Mouse (Mus musculus) gastrocnemius, adult 8-10 months (tissue): ENCODE results near the gene Gm9844. TPM values are rescaled to one million over a fixed set of nuclear protein-coding genes. Genes with fewer than 3 reads are reported as not detected.
A peak's percentile ranks its signal among the peaks of the same experiment; 100 is the strongest.
"Not testable (repeated sequence)": the region's sequence is repeated elsewhere in the genome, so short reads cannot be mapped to it uniquely, and the experiment has no call there.

Experiments used
- DNase-seq, 2 experiments: peaks; one replicate each; pipeline ENCODE4 v3.0.0; 2022; ENCODE audit warnings: low spot score in 2 of 2
- total RNA-seq, 4 experiments: library from RNA; stranded (reverse); gene quantifications; 2 replicates each; pipeline ENCODE4 v1.2.4; 2022

Gene Gm9844
- total RNA-seq, 4 experiments from 2014 or later, result not detected

DNA sequence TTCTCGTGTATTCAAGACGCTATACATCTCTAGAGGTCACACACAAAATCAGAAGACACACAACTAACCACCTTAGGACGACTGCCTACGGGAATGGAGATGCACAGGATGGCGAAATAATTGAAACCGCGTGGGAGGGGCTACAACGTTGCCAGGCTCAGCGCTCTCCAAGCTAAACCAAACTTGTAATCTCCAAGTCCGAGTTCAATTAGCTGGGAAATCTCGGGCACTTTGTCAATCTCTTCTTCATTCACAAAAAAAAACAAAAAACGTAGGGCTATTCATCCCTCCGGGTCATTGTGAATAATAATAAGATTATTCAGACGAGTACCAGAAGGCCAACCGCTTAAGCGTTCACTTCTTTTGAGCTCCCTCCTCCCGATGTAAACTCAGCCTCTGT, 7.1 kb downstream of the Gm9844 start:
- no peak for DNase-seq

DNA sequence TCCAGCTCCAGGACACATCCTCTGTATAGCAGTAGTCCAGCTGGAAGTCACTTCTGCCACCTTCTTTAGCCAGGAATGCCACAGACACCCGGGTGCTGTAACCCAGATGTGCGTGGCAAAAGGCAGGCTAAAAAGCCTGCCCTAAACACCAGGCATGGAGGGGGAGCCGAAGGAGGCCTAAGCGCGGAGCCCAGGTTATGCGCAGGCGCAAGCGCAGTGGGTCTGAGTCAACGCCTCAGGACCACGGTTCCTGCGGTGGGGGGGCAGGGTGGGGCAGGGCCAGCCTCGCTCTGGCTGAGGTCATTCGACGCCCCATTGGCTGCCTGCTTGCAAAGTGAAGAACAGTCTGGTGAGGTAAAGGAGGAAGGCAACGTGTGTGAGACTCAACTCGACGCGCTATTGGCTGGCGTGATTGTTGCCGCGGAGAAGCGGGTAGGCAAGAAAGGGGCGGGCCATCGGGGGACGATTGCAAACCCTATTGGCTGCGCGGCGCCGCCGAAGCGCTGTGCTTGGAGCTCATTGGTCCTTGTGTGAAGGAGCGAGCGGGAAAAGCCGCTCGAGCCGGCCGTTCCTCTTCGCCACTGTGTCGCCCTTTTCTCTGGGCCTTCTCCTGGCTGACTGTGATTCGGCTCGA, 7.6 kb downstream of the Gm9844 start, which contains the start of the genes Lypd4 and Dmrtc2:
Gene Lypd4 (minus strand): TSS at position 410 of the 634 bp plus-strand sequence.
Gene Dmrtc2 (plus strand): TSS at position 526 of the 634 bp plus-strand sequence.
- DNase-seq, result no peak

DNA sequence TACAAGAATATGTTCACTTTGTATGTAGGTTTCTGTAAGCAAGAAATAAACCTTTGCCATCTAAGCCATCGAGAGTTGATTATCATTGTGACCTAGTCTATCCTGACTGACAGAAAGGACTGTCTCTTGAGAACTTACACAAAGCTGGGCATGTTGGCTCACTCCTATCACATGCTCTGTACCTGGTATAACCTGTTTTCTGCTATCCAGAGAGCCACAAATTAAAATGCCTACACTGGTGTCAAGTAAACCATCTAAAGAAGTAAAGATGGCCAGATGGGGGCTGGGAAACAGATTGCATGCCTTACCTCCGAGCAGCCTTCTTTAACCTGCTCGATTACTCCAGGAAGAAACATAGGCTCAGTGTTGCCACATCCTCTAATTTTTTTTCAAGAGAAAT, 15.6 kb downstream of the Gm9844 start:
- no peak for DNase-seq

DNA sequence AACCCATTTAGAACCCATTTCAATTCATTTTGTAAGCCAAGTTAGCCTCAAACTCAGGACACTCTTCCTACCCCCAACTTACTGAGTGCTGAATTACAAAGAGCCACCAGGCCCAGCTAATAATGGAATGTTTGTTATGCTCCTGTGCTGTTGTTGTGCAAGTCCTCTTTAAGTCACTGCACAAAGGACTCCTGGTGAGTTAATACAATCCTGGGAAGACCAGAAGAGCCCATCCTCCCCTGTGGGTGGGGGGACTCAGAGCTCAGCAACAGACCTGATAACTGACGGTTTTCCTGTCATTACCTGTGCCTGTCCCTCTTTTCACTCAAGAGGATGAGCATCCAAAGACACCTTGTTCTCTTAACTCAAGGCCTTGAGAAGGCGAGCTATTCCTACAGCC, 17.6 kb downstream of the Gm9844 start:
- DNase-seq, result no peak

DNA sequence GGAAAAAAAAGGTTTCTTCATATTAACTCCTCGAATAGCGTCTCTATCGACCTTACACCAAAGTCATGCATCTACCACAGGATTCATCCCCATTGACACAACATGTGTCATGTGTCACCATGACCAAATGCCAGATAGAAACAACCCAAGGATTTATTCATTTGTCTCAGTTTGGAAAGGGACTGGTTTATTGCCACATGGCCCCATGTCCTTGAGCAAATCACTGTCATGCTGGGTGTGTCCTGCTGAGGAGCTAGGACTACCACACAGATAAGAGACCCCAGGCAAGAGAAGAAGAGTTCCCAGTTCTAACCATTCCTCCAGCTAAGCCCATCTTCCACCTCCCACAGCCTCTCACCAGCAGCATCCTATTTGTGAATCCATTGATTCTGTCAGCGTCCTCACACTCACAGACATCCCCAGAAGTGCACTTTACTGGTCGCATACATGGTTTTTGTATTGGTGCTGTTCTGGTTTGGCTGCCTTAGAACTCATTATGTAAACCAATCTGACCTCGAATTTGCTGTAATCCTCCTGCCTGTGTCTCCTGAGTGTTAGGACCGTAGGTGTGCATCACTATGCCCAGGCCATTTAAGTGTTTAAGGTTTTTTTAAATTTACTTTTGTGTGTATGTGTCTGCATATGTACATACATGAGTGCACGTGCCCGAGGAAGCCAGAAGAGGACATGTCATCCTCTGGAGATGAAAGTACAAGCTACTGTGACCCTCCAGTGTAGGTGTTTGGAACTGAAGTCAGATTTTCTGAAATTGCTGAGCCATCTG, 20.6 kb downstream of the Gm9844 start:
- no peak for DNase-seq

DNA sequence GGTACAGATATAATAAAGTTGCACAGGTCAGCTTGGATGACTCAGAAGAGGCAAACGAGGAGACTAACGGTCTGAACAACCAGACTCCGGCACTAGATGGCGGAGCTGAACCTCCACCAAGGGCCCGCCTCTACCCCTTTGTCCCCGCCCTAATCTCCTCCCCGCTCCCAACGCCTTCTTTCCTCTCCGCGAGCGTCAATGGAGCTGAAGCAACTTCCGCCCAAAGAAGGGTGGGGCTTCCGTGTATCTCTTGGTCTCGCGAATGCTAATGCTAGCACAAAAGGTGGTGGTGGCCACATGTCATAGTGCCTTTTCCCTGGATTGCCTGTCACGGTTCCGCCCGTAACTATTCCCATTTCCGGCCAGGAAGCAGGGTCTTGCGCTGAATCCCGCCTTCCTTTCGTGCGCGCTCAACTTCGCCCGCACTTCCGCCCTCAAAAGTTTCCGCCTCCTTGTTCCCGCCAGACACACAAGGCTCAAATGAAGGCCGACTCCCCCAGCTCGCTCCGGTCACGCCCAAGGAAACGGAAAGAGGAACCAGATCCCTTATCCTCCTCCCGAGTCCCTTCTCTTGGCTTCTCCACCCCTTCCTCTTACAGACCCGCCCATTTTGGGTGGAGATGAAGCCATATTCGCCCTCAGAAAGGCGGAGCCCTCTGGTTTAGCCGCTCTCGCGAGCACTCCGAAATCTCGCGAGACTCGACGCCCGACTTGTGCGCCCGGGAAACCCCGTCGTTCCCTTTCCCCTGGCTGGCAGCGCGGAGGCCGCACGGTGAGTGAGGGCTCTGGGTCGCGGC, 22.1 kb downstream of the Gm9844 start, which contains the start of gene Rps19:
Gene Rps19 (plus strand): TSS at position 476 of the 797 bp plus-strand sequence.
- DNase-seq, result peak; percentile 98 to 99

DNA sequence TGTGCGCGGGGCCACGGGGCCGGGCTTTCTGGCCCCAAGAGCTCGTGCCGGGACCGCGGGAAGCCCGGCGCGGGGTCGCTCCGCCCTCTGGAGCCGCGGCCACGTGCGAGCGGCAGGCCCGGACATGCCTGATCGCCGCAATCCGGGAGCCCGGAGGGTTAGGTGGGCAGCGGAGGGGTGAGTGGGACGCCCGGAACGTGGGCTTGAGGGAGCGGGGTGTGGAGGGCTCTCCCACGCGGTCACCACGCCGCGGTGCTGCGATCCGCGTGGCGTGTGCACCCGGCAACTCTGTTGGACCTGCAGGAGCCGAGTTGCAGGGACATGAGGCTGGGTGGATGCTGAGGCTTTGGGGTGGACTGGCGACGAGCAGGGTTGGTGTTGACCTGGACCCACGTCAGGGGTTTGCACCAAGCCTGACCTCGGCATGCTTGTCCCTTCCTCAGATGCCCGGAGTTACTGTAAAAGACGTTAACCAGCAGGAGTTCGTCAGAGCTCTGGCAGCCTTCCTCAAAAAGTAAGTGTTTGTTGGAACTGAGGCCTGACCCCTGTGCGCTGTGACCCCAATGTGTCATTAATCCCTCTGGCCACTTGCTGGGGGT, 22.8 kb downstream of the Gm9844 start:
- no peak for DNase-seq

DNA sequence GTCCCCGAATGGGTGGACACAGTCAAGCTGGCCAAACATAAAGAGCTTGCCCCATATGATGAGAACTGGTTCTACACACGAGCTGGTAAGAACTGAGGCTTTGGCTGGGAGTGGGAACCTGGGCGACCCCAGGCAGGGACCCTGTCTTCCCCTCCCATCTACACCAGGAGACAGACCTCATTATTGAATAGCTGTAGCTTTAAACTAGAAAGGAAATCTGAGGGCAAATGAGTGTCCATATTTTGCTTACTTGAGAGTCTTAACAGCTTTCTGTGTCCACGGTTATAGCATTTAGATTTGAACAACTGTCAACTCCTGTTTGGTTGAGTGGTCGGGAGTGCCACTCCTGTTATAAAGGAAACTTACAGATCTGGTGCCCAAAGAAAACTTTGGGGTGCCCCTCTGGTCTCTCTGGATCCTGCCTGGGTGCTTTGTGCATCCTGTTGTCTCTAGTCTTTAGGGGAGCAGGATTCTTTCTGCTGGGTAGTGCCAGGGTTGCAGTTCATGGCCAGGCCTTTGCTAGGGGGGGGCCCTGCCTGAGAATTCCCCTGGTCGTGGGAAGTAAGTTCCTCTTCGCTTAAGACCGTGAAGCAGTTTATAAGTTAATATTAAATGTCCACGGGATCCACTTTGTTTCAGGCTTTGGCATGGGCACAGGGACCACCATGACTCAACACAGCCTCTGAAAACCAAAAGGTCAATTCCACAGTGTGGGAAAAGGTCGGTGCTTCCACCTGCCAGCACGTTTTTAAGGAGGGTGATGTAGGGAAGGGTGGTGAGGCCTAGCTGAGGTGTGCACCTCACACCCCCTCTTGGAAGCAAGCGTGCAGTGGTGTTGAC, 23.7 kb downstream of the Gm9844 start:
- no peak for DNase-seq

DNA sequence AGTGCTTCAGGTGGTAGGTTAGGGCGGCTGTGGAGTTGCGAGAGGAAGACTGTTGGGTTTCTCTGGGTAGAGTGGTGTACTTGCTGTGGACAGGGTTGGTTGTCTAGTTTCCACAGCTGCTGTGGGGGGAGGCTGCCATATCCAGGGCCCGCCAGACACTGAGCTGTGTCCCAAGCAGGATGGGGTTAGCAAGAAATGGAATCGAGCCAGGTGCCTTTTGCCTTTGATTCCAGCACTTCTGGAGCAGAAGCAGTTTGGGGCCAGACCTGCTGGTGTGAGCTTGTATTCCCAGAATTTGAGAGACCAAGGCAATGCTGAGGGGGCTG, 24.3 kb downstream of the Gm9844 start:
- no peak for DNase-seq

DNA sequence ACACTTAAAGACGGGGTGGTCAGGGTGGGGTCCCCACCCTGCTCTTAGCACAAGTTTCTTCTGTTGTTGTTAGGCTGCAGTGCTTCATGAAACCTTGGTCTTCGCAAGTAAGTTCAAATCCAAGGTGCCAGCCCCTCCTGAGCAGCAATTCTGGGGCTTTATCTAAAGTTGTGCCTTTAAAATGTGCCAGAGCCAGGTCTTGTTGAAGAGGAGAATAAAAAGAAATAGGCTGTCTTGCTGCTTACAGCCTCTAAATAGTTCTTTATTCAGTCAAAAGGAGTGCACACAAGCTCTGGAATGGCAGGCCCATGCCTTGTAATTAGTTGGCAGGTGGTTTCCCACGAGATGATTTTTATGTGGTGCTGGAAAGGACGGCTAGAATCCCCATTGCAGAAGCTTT, 25.1 kb downstream of the Gm9844 start:
- no peak for DNase-seq

DNA sequence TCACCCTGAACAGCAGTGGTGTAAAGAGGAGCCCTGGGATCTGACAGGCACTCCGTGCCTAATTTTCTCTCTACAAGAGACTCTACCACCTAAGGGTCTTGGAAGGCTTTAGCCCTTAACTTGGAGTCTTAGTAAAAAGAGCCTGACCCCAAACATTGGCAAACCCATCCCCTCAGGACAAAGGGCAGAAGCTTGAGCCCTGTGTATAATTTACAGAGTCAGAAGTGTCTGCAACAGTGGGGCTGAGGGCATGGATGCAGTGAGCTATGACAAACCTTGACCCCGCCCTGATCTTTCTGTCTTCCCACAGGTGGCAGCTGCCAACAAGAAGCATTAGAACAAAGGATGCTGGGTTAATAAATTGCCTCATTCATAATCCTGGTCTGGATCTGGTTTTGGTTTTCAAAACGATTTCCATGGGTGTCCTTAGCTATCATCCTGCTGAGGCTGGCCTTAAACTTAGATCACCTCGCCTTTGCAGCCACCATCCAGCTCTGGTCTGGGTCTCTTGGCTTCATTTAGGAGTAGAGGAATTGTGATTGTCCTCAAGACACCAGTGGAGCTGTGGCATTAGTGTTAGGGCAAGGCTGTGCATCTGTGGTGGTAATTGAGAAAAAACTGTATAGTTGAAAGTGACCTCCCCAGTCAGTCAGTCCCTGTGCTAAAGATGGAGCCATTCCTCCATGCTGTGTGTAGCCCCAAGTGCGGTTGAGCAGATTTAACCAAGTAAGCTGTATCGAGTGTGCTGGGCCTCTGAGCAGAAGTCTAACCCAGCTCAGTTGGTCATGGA, 27.6 kb downstream of the Gm9844 start:
- DNase-seq, result no peak

DNA sequence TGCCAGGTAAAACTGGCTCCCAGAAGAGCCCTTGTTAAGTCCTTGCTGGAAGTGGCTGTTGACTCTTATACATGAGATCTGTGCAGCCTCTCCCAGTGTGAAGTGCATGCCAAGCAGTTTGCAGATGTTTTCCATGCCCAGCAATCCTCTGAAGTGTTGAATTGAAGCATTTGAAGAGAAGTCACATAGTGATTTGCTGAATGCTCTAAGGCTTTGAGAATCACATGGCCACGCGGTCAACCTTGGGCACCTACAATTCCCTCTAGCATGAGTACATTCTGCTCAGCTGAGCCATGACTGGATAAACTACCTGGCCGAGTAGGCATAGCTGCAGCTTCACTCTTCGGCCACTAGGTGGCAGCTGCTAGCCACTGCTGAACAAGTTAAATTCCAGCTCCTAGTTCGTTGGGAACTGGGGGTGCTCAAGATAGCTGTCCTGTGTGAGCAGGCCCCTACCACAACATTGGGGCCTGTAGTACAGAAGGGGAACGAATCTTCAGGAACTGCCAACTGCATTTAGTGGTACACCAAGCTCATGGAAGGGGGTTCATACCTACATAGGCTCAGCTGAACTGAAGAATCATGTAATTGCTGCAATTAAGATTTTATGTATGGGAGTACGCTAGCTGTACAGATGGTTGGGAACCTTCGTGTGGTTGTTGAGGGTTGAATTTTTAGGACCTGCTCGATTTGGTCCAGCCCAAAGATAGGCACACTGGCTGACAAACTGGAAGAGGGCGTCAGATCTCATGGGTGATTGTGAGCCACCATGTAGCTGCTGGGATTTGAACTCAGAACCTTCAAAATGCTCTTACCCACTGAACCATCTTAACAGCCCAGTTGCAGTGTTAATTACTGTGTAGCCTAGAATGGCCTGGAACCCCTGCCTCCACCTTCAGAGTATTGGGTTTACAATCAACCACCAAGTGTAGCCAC, 28.5 kb downstream of the Gm9844 start:
- peak in 1 of 2 experiments; percentile 34 for DNase-seq

DNA sequence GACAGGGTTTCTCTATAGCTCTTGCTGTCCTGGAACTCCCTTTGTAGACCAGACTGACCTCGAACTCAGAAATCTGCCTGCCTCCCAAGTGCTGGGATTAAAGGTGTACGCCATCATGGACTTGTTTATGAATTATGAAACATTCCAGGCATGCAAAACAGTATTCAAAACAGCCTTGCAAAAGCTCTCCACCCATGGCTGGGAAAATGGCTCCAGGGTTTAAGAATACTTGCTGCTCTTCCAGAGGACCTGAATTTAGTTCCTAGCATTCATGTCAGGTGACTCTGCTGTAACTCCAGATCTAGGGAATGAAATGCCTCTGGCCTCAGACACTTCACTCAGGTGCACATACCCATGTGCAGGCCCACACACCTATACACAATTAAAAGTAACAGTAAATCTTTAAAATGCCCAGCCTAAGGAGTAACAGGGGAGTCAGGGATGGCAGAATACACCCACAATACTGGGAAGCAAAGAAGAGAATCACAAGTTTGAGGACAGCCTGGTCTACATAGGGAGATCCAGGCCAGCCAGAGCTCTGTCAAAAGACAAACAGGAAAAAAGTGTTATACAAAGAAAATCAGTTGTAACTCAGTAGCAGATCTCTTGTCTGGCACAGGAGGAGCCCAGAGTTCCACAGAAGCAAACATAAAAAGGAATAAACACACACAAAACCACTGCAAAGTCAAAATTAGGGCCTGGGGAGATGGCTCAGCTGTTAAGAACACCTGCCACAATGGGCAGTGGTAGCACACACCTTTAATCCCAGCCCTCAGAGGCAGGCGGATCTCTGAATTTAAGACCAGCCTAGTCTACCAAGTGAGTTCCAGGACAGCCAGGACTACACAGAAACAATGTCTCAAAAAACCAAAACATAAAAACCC, 29.5 kb downstream of the Gm9844 start:
- no peak for DNase-seq

DNA sequence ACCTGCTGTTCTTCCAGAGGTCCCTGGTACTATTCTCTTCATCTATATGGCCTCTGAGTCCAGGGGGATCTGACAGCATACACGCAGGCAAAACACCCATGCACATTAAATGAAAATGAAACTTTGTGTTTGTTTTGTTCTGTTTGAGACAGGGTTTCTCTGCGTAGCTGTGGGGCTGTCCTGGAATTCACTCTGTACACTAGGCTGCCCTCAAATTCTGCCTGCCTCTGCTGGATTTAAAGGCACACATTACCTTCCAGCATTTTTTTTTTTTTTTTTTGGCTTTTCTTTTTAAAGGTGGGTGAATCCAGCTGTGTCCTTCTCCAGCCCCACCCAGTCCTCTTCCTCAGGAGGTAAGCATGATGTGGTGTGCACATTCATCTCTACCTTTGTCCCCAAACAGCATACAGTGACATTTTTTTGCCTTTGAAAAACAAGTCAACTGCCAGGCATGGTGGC, 30.1 kb downstream of the Gm9844 start:
- DNase-seq, result no peak

DNA sequence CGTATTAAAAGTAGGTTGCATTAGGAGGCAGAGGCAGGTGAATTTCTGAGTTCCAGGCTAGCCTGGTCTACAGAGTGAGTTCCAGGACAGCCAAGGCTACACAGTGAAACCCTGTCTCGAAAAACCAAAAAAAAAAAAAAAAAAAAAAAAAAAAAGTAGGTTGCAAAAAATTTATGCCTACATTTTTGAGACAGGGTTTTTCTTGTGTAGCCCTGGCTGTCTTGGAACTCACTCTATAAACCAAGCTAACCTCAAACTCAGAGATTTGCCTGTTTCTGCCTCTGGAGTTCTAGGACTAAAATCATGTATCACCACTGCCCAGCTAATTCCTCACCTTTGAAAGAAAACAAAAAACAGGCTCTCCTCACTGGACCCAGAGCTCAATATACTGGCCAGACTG, 33.7 kb downstream of the Gm9844 start:
- not testable (repeated sequence) for DNase-seq

DNA sequence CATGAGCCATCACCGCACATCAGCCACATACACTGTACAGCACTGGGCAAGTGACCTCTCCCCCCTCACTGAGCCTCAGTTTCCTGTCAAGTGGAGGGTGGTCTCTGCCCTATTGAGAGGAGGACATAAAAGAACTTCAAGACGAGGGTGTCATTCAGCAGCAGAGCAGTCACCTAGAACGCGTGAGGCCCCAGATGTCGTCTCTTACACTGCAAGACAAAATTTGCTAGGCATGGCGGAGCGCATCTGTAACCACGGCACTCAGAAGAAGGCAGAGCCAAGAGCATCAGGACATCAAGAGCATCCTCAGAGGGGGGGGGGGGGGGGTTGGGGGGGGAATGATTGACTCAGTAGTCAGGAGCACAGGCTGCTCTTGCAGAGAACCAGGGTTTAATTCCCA, 34.3 kb downstream of the Gm9844 start:
- DNase-seq, result no peak

DNA sequence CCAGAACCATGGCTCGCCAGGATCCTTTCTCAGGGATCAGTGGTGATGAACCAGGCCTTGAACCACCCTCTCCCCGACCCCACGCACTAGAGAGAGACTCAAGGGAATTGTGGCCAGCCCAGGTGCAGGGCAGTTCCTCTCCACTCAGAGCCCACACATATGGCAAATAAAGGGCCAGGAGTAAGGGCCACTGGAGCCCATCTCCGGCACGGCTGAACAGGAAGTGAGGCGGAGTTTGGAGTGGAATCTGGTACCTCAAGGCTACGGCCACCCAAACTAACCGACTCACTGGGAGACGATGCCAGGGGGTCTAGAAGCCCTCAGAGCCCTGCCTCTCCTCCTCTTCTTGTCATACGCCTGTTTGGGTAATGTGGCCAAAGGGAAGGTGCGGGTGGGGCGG, 35.2 kb downstream of the Gm9844 start, which contains the start of gene Cd79a:
Gene Cd79a (plus strand): TSS at position 158 of the 400 bp plus-strand sequence.
- no peak for DNase-seq

DNA sequence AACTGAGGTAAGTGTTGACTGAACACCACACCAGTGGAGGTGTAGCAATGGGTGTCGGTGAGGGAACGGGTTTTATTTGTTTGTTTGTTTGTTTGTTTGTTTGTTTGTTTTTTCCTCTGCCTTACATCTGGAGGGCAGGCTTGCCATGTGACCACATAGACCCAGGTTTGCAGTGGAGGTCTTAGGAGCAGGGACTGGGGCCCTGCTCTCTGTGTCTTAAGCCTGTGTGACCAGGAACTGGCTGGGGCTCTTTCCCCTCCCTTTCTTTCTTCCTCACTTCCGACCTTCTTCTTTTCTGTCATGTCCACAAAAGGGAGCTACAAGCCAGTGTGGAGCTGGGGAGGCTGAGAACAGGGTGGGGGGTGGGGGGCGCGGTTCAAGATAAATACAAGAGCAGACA, 35.9 kb downstream of the Gm9844 start:
- DNase-seq, result no peak
